Mouse (Mus musculus): ENCODE measurements around the gene Kctd14.

GRCm38 (mm10) chr7:97414426-97414825 is 36.7 kb upstream of the Kctd14 start:
- TF ChIP-seq CTCF (IDR thresholded peaks at IDR 0.05; ENCODE audit: extremely low read depth, insufficient read depth, insufficient read length, insufficient replicate concordance), result no peak
- TF ChIP-seq POLR2A (IDR thresholded peaks at IDR 0.05; ENCODE audit: low read depth, low read length), result no peak
